Mouse (Mus musculus) heart, embryonic 15.5 days (tissue): Measurements from ENCODE around the gene Scml2. TPM values are rescaled to one million over a fixed set of nuclear protein-coding genes. Genes with fewer than 3 reads are reported as not detected.
"Not testable (repeated sequence)": the region's sequence is repeated elsewhere in the genome, so short reads cannot be mapped to it uniquely, and the experiment has no call there.

ENCODE experiments used
- ATAC-seq: fragments of 200-750 bp; cut with Nextera tagmentation; replicated peaks from 2 replicates; pipeline ENCODE4 v1.8.0; 2017; ENCODE audit warnings: low read depth, moderate TSS enrichment; ENCODE audit not compliant: insufficient number of reproducible peaks, insufficient read depth, low FRiP score
- H3K27ac ChIP-seq: fragments of 300-500 bp; sonication (generic); 2 replicates; pipeline ENCODE4 v1.5.1; 2015; ENCODE audit warnings: mild to moderate bottlenecking, inconsistent platforms
- H3K27me3 ChIP-seq: fragments of 300-500 bp; sonication (generic); 2 replicates; pipeline ENCODE4 v1.6.1; 2015; ENCODE audit warnings: inconsistent platforms
- H3K36me3 ChIP-seq: fragments of 300-500 bp; sonication (generic); 2 replicates; pipeline ENCODE4 v1.6.1; 2015; ENCODE audit warnings: mild to moderate bottlenecking, inconsistent platforms
- H3K4me1 ChIP-seq: fragments of 300-500 bp; sonication (generic); replicated peaks from 2 replicates; pipeline ENCODE4 v1.6.1; 2015; ENCODE audit warnings: inconsistent platforms
- H3K4me2 ChIP-seq: fragments of 300-500 bp; sonication (generic); 2 replicates; pipeline ENCODE4 v1.6.1; 2015; ENCODE audit warnings: inconsistent platforms, mild to moderate bottlenecking, moderate library complexity
- H3K4me3 ChIP-seq: fragments of 300-500 bp; sonication (generic); 2 replicates; pipeline ENCODE4 v1.5.1; 2015; ENCODE audit warnings: mild to moderate bottlenecking, inconsistent platforms
- H3K9ac ChIP-seq: fragments of 300-500 bp; sonication (generic); 2 replicates; pipeline ENCODE4 v1.6.1; 2015; ENCODE audit warnings: mild to moderate bottlenecking, inconsistent platforms
- H3K9me3 ChIP-seq: fragments of 300-500 bp; sonication (generic); replicated peaks from 2 replicates; pipeline ENCODE4 v1.6.1; 2016; ENCODE audit warnings: inconsistent platforms
- WGBS: fragments of 180-500 bp; shearing (Covaris S2); methylation state at CpG from one replicate; pipeline ENCODE4 v1.1.7; 2015; ENCODE audit warnings: mixed read lengths; 5-methylcytosine and 5-hydroxymethylcytosine counted together
- polyA plus RNA-seq: library from polyadenylated mRNA; unstranded; fragments of >200 nt; fragmentation: Nextera tagmentation; extraction: Ambion mirVana; gene quantifications from 2 replicates; pipeline ENCODE4 v1.2.1, GENCODE M21; 2015

Scml2 gene
- 2.7 and 3.0 TPM in 2 replicates for polyA plus RNA-seq

- WGBS = 94% methylated on average over 4 of the region's 14 CpGs
- not testable (repeated sequence) for H3K36me3 ChIP-seq, H3K9ac ChIP-seq, H3K4me1 ChIP-seq, H3K9me3 ChIP-seq, ATAC-seq, H3K27ac ChIP-seq, H3K4me3 ChIP-seq, H3K27me3 ChIP-seq, H3K4me2 ChIP-seq
Measured at GRCm38 (mm10) chrX:161116893-161117292, at the start of gene Scml2. TSS of gene Scml2 (plus strand) at chrX:161117193.

- H3K36me3 ChIP-seq, ATAC-seq, H3K9ac ChIP-seq, H3K27me3 ChIP-seq, H3K27ac ChIP-seq, H3K4me2 ChIP-seq, H3K4me1 ChIP-seq, H3K9me3 ChIP-seq, H3K4me3 ChIP-seq: not testable (repeated sequence)
- 85% methylated on average over 6 of the region's 6 CpGs for WGBS
Measured at GRCm38 (mm10) chrX:161075576-161075975, 41.4 kb upstream of the Scml2 start.

GRCm38 (mm10) chrX:161162314-161163068 is 45.5 kb downstream of the Scml2 start:
- Histone ChIP-seq H3K4me2 (peak overlapping the region; percentile 73), H3K9me3 (no peaks in the 10 kb centered on the region), H3K27ac (peak overlapping the region; percentile 56), H3K27me3 (no peaks in the 10 kb centered on the region), H3K36me3 (no peaks in the 10 kb centered on the region), H3K4me3 (peak overlapping the region; percentile 60), H3K4me1 (no peaks in the 10 kb centered on the region), H3K9ac (peak overlapping the region; percentile 51)
- WGBS = 18% methylated on average over 22 of the region's 22 CpGs
- peak; percentile 64 for ATAC-seq

- ATAC-seq = no peak
- Histone ChIP-seq H3K4me2 (peak overlapping the region; percentile 73), H3K9ac (peak overlapping the region; percentile 51), H3K4me3 (peak overlapping the region; percentile 60), H3K27me3 (no peaks in the 10 kb centered on the region), H3K27ac (peak overlapping the region; percentile 56), H3K4me1 (no peaks in the 10 kb centered on the region), H3K36me3 (no peaks in the 10 kb centered on the region), H3K9me3 (no peaks in the 10 kb centered on the region)
- WGBS = 18% methylated on average over 6 of the region's 6 CpGs
Measured at GRCm38 (mm10) chrX:161163069-161163416, 46.0 kb downstream of the Scml2 start.

- not testable (repeated sequence) for H3K27me3 ChIP-seq, H3K9me3 ChIP-seq, H3K4me3 ChIP-seq, H3K4me1 ChIP-seq, ATAC-seq, H3K27ac ChIP-seq, H3K4me2 ChIP-seq, H3K36me3 ChIP-seq, H3K9ac ChIP-seq
- 58% methylated on average over 2 of the region's 2 CpGs for WGBS
Measured at GRCm38 (mm10) chrX:161287156-161287555, 170.2 kb downstream of the Scml2 start, which contains the start of gene Gm15262. TSS of gene Gm15262 (plus strand) at chrX:161287456.

Other genes starting within 250 kb of the Scml2 start
- gene Gja6, start 210.1 kb upstream of the Scml2 start, polyA plus RNA-seq = 0.18 TPM in 1 of 2 replicates, not detected in the other
- 1.6 and 2.2 TPM in 2 replicates for gene Cdkl5, start 122.5 kb upstream of the Scml2 start, polyA plus RNA-seq
- not detected in 2 replicates for gene Gm15262, start 170.3 kb downstream of the Scml2 start, polyA plus RNA-seq